Mouse (Mus musculus) B cell, adult 2 months (primary cell): Measurements from ENCODE around the gene Synpo2.
A peak's percentile ranks its signal among the peaks of the same experiment; 100 is the strongest.

Source experiments
- DNase-seq, 2 experiments: peaks; one replicate each; pipeline ENCODE4 v3.0.0; 2022

Synpo2 gene

DNA sequence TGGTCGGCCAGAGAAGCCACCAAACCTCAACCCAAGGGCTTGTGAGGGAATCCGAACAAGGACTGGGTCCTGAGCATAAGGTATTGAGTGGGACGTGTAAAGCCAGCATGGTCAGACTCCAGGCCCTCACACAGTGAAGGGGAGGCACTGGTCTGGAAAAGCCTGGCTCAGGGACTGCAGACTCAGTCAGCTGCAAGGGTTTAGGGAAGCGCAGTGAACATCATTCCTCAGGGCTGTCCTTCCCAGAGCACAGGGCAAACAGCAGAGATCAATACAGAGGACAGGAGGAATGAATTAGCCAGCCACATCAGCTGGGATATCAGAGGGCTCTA is 72.8 kb downstream of the Synpo2 start:
- no peak for DNase-seq

DNA sequence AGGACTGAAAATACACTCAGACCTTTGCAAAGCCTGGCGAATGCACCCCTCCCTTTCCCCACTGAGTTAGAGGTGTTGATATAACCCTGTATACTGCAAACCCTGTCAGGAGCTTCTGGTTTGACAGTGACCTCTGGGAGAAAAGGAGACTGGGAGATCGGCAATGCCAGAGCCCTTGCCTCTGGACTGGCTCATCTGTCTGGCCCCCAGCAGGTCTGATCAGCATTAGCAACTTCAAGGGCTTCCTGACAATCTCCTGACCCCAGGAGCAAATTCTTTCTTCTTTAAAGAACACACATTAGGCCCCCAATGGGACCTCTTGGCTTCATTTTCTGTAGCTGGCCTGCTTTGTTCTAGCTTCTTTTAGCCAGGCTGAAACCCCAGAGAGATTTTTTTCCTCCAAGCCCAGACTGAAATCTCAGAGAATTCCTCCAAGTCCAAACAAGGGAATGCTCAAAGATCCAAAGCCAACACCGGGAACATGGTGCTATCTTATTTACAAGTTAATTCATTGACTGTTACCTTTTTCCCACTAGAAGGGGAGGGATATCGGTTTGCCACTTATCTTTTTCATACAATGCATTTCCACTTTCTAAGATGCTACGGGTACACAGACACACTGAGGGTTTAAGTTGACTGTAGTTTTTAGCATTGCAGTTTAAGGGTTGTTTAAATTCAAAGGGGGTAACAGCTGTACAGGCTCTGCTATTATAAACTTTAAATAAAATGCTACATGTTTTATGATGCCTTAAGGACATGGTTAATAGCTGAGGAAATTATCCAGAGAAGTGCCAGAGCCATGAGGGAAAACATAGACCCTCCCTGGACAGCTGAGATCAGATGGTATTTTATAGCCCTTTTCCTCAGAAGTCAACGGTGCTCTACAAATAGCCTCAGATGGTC is 73.4 kb downstream of the Synpo2 start:
- no peak for DNase-seq

DNA sequence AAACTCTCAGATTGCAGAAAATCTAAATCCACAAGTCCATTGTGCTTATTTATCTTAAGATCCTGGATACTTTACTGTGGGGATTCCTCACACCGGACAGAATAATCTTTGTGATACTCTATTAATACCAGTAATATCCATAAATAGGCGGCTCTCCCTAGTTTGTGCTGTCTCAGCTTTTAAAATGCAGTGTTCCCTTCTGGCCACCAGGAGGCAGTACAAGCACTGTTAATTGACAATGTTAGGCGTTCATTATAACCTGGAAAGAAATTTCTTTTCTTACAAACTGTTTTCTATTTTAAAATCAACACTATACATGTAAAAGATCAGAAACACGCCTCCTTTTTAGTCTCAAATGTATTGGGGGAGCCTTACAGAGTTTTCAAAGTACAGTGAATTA is 75.2 kb downstream of the Synpo2 start:
- DNase-seq: peak; percentile 51 to 60

DNA sequence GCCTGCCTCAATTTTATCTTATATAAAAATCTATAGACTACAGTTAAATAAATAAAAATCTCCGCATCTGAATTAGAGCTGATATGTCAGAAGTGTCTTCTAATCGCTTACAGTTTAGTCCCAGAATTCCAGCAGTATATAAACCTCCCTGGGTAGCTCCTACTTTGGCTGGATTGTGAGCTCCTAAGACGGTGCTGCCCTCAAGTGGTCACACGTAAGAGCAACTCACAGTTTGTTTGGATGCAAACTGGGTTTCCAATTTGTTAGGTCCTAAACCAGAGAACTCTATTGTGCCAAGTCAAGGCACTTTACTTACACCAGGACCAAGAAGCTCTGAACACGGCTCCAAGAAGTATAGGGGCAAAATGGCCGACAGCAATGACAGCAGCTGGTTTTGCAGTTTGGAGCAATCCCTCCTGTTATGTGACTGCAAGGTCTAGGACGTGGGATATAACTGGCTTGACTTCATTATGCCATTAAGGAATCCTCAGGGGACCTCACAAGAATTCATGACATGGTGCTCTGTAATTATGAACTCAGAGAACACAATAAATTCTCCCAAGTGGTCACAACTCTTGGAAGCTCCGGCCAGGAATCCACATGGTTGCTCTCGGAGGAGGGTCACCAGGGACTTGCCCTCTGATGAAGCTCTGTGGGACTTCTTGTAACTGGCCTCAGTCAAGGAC is 76.7 kb downstream of the Synpo2 start:
- peak in 1 of 2 experiments; percentile 9 for DNase-seq

DNA sequence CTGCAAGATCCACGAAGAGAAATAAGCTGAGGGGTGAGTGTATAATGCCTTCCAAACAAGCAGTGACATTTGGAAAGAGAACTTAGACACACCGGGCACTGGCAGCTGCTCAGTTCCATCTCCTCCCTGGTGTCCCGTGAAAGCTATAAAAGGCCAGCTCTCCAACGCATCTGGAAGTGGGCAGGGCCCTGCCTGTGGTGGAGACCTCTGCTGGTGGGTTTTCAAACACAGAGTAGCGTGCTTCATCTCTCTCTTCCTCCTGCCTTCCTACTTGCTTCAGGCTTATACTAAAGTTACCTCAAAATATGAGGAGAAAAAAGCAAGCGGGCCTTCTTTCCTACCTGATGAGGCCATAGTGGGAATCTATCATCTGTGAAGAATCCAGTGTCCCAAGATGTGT is 77.4 kb downstream of the Synpo2 start:
- DNase-seq: no peak

DNA sequence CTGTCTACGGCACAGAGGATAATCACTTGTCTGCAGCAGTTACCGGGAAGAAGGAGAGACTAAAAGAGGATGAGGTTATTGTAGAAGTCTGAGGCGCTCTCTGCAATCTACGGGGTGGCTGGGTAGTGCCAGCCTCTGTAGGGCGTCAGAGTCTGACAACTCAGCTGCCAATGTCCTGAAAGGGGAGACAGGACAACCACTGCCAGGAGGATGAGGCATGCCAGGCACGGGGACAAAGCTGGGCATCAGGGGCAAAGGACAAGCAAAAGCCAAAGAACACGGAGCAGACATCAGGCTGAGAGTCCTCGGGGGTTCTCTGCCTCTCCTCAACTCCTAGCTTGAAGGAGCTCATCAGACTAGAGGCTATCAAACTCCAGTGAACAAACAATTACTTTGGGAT is 82.6 kb downstream of the Synpo2 start:
- no peak for DNase-seq

DNA sequence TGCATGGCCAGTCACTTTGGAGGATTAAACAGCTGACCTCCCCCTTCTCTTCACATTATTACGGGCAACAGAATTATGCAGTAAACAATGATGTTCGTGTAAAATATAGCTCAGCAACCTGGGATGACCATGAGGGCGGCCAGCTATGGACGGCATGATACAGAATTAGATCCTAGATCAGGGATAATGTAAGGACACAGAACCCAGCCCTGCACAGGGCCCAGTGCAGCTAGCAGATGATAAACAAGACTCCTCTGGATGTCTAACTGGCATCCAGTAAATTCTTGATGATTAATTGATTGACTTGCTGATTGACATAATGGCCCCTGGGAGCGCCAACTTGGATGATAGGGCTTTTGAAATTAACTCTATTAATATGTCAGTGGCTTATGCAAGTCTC is 83.0 kb downstream of the Synpo2 start:
- DNase-seq: no peak

DNA sequence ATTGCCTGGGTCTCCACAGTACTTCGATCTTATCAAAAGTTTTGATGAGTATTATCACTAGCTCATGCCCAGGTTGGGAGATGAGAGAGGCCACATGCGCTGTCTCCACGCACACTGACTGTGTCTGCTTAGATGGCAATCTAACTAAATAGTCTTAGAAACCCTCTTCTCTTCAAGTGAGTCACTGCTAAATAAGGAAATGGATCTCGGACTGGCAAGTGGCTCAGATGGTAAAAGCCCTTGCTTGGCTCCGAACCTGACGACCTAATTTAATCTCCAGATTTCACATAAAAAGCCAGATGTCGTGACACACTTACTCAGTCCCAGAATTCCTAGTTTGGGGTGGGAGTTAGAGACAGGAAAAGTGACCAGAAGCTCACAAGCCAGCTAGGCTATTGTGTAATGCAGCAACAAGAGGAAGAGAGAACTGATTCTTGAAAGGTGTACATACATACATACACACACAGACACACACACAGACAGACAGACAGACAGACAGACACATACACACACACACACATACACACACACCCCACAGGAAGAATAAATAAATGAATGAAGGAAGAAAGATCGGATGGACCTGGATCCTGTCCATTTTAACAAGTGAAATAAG is 85.3 kb downstream of the Synpo2 start:
- DNase-seq: no peak

DNA sequence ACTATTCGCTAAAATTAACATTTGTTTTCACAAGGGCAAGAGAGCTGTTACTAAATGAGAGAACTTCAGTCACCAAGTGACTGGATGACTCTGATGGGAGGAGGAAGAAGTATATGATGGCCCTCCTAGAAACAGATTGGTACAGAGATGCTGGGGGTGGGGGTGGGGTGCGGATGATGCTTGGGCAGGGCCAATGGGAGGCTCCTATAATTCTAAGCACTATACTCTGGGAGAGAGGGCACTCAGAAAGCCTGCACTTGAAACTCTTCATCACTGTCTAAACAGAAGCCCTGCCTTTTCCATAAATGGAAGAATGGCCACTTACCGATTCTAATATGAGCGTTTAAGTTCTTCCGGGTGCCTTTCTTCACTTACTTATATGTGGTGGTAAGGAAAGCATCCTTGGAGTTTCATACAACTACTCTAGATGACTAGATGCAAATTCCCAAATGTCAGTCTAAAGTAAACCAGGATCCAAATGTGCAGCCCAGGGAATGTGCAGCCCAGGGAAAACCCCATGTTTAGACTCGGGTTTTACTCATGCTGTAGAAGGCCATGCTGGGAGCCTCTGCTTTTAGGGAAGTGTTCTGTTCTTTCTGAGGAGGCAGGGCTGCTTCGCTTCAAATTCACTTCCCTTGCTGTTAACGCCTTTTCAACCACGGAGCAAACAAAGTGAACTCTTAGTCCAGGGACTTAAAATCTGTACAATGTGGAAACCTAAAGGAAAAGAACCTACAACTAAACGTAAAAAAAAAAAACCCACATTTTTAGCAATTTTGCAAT is 86.4 kb downstream of the Synpo2 start:
- no peak for DNase-seq

GRCm38 (mm10) chr3:123148641-123149040 is 87.3 kb downstream of the Synpo2 start:
- DNase-seq: no peak

DNA sequence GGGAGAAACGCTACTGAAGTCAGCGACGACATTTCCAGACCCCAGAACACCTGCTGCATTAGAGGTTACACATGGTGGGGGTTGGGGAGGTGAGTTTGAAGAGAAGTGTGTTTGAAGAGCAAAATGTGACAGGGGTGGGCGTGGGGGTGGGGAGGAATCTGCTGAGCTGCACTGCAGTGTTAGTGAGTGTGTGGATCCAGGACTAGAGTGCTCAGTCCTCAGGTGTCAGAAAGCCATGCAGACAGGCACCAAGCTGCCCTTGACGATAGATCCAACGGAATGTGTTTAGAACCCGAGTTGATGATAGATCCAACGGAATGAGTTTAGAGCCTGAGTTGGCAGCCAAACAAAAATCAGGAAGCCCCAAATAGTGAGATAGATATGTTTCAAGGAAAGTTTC is 89.4 kb downstream of the Synpo2 start:
- no peak for DNase-seq

- no peak for DNase-seq
Observed at GRCm38 (mm10) chr3:123145942-123146341, 90.0 kb downstream of the Synpo2 start.

DNA sequence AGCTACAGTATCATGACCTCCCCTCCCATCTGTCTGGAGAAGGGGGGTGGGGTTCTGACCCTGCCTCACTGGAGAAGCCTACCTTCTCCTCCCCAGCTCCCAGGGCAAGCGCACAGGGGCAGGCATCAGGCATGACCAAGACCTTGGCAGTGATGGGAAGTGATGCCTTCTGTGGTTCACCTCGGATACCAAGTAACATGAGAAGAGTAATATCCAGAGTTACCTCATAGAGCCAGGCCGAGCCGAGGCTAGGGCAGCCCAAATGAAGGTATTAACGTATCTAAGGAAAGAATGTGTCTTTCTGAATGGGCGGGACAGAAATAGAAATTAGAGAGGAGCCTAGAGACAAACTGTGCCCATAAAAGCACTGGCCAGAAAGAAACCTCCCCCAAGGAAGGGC is 92.5 kb downstream of the Synpo2 start:
- no peak for DNase-seq

DNA sequence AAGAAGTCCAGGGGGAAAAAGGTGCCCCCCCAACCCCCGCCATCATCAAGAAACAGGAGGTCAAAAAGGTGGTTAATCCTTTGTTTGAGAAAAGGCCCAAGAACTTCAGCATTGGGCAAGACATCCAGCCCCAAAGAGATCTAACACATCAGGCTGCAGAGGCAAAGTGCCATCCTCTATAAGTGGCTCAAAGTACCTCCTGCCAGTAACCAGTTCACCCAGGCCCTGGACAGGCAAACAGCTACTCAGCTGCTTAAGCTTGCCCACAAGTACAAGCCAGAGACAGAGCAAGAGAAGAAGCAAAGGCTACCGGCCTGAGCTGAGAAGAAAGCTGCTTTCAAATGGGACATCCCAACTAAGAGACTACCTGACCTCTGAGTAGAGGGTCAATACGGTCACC is 93.7 kb downstream of the Synpo2 start:
- DNase-seq: no peak

DNA sequence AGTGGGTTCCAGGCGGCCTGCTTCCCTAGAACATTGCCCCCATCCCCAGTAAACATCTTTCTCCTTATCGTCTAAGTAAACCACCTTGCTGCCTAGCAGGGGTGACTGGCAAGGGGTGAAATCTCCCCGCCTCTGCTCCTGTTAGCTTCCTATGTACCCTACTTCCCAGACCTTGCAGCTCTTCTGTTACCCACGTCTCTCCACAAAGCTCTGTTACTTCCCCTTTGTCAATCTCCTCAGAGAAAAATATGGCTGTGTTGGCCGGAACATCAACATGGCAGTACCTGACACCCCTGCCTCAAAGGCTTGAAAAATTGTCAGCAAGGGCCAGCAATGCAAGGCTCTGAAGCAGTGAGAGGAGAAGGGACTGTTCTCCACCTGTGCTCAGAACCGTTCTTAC is 94.9 kb downstream of the Synpo2 start:
- no peak for DNase-seq

GRCm38 (mm10) chr3:123140134-123140533 is 95.8 kb downstream of the Synpo2 start:
- no peak for DNase-seq

GRCm38 (mm10) chr3:123139619-123140018 is 96.3 kb downstream of the Synpo2 start:
- no peak for DNase-seq

GRCm38 (mm10) chr3:123138274-123139003 is 97.5 kb downstream of the Synpo2 start:
- no peak for DNase-seq

DNA sequence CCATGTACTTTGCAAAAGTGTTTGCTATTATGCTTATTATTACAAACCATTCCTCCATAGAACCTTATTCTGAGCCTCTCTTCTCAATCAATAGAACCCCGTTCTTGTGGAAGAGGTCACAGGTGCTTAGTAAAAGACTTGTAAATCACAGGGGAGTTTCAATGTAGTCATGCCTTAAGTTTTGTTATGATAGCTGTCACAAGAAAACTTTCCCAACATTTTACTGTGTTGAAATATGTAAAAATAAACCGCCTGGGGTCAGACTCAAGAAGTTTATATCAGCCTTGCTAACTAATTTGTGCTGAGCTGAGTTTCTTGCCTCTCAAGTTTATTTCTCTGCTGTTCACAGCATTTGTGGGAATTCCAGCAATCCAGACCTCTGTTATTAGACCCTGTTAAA is 103.8 kb downstream of the Synpo2 start:
- no peak for DNase-seq

- no peak for DNase-seq
Observed at GRCm38 (mm10) chr3:123131151-123131756, 104.7 kb downstream of the Synpo2 start.

DNA sequence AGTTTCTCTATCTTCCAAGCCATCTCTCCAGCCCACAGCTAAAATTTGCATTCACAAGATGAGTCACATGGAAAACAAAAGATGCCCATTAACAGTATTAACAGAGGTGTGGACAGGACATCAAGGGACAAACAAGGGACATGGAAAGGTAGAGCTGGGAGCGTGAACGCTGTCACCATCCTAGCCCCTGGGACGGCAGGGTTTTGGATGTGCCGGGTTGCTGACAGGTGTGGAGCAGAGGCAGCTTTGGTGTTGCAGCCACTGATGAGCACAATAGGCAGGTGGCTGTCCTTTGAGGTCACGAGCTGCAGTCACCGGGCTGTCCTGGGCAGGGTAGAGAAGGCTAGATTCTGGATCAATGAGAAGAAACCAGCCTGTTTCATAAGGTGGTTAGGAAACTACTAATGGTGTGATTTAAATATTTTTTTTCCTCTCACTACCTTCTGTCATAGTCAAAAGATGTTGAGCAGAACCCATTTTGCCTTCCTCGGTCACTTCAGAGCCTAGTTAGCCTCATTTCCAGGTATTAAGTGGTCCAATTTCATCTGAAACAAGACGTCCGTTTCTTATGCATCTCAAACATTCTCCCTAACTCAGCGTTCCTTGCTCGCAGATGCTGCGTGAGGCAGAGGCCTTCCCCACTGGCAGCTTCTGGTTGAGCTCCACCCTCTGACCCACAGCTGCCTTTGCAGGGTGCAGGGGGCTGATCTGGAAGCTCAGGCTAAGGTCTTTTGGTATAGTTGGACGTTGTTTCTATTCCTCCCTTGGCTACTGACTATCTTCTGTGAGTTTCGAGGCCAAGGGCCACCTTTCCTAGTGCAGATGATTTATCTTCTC is 105.4 kb downstream of the Synpo2 start:
- no peak for DNase-seq
